Mouse (Mus musculus): Measurements from ENCODE around the gene Tbc1d22a. TPM values are rescaled to one million over a fixed set of nuclear protein-coding genes. Genes with fewer than 3 reads are reported as not detected.
"Not testable (repeated sequence)": the region's sequence is repeated elsewhere in the genome, so short reads cannot be mapped to it uniquely, and the experiment has no call there.

The Tbc1d22a gene
- polyA plus RNA-seq, 1 experiment from 2014 or later: 13.8 TPM

DNA sequence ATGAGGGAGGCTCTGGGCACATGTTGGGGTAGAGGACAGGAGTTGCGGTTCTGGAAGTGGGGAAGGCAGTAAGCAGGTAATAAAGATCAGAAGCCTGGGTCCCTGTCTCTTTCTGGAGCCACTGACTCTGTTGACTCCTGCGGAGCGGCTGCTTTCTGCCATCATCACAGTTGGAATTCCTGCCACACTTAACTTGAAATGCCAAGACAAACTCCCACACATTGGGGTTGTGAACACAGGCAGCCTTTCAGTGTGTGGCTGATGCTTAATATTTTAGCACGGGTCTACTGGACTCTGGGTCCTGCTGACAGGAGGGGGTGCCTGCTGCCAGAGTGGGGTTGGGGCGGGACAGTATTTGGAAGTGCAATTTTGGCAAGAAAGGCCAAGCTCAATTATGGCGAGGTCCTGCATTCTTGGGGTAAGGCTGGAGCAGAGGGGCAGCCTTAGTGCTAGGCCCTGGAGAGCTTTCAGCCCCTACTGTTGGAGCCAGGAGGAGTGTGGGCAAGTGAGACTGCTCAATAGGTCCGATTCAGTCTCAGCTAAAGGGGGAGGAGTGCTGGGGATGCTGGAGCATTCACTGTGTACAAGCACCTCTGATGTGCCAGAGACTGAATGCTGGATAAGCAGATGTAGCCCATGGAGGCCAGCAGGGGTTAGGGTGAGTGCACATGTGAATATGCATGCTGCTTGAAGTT lies 5.4 kb downstream of the Tbc1d22a start:
- 0 out of 2 replicates have a peak overlapping the region, but pooled peaks have one; percentile 18 for H3K9ac ChIP-seq
- WGBS: 78% methylated on average over 7 of the region's 7 CpGs
- H3K4me3 ChIP-seq: no peak overlapping the region
- no peak overlapping the region for H3K27ac ChIP-seq
- no peak for ATAC-seq (ENCODE audit: low FRiP score)
- peaks cover 8% of the 10 kb centered on the region for H3K4me1 ChIP-seq
- H3K36me3 ChIP-seq: no peaks in the 10 kb centered on the region
- H3K4me2 ChIP-seq (replicated peaks): no peak overlapping the region
- H3K9me3 ChIP-seq (replicated peaks): no peaks in the 10 kb centered on the region
- no peaks in the 10 kb centered on the region for H3K27me3 ChIP-seq

DNA sequence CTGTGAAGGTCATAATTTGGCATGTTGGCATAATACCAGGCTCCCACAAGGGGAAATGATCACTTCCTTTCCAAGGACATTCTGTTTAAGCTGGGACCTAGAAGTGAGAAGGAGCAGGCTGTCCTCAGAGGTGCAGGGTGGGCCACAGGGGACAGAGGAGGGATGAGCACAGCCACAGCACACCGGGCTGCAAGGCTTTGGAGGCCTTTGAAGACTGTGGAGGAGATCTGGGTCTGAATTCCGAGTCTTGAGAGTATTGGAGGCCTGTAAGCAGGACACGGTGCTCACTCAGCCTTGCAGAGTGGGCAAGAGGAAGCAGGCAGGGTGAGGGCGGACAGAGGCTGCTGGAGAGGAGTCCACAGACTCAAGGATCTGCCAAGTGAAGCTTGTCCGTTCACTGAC lies 6.0 kb downstream of the Tbc1d22a start:
- Histone ChIP-seq H3K4me3 (no peak overlapping the region), H3K9ac (no peak overlapping the region), H3K36me3 (no peaks in the 10 kb centered on the region), H3K4me1 (peaks cover 3% of the 10 kb centered on the region; the same call in 1 of the 2 replicates), H3K27ac (no peak overlapping the region), H3K27me3 (no peaks in the 10 kb centered on the region), H3K9me3 (replicated peaks) (no peaks in the 10 kb centered on the region), H3K4me2 (replicated peaks) (no peak overlapping the region)
- WGBS: 90% methylated on average over 5 of the region's 5 CpGs
- no peak for ATAC-seq (ENCODE audit: low FRiP score)

- Histone ChIP-seq H3K27ac (no peak overlapping the region), H3K4me3 (no peak overlapping the region), H3K36me3 (no peaks in the 10 kb centered on the region), H3K9ac (no peak overlapping the region), H3K4me2 (replicated peaks) (no peak overlapping the region), H3K4me1 (no peaks in the 10 kb centered on the region), H3K27me3 (no peaks in the 10 kb centered on the region), H3K9me3 (replicated peaks) (no peaks in the 10 kb centered on the region)
- WGBS: 83% methylated on average over 4 of the region's 4 CpGs
- ATAC-seq (ENCODE audit: low FRiP score): no peak
Observed at GRCm38 (mm10) chr15:86220715-86221114, 6.5 kb downstream of the Tbc1d22a start.

GRCm38 (mm10) chr15:86221369-86221768 lies 7.1 kb downstream of the Tbc1d22a start:
- Histone ChIP-seq H3K36me3 (no peaks in the 10 kb centered on the region), H3K4me1 (no peaks in the 10 kb centered on the region), H3K9me3 (replicated peaks) (no peaks in the 10 kb centered on the region), H3K4me2 (replicated peaks) (no peak overlapping the region), H3K9ac (no peak overlapping the region), H3K27me3 (no peaks in the 10 kb centered on the region), H3K27ac (no peak overlapping the region), H3K4me3 (no peak overlapping the region)
- 70% methylated on average over 4 of the region's 4 CpGs for WGBS
- no peak for ATAC-seq (ENCODE audit: low FRiP score)

GRCm38 (mm10) chr15:86221901-86222300 lies 7.6 kb downstream of the Tbc1d22a start:
- H3K9me3 ChIP-seq (replicated peaks); H3K36me3 ChIP-seq; H3K27me3 ChIP-seq; H3K9ac ChIP-seq; H3K4me1 ChIP-seq; H3K4me2 ChIP-seq (replicated peaks); H3K27ac ChIP-seq; ATAC-seq (ENCODE audit: low FRiP score); H3K4me3 ChIP-seq: not testable (repeated sequence)
- 89% methylated on average over 11 of the region's 11 CpGs for WGBS

GRCm38 (mm10) chr15:86224972-86225551 lies 10.8 kb downstream of the Tbc1d22a start:
- Histone ChIP-seq H3K27me3 (no peaks in the 10 kb centered on the region), H3K4me2 (replicated peaks) (no peak overlapping the region), H3K27ac (no peak overlapping the region), H3K36me3 (no peaks in the 10 kb centered on the region), H3K4me3 (no peak overlapping the region), H3K9me3 (replicated peaks) (no peaks in the 10 kb centered on the region), H3K4me1 (0 out of 2 replicates have a peak, but pooled peaks cover 2% of the 10 kb centered on the region), H3K9ac (no peak overlapping the region)
- ATAC-seq (ENCODE audit: low FRiP score): no peak
- 87% methylated on average over 7 of the region's 7 CpGs for WGBS

DNA sequence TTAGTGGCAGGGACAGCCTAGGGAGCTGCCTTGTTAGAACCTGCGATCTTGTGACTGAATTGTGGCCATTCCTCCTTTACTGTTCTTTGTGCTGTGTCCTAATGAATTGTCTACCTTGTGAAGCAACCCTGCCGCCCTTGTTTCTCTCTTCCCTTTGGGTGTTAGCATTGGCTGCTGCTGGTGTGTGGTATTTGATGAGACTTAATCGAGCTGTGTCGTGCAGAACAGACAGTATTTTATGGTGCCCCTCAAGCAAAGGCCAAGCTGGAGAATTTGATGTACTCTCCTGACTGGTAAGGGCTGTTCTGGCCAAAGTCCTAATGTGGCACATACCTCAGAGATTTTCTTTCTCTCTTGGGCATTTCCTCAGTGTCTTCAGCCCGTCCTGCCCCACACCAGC lies 12.0 kb downstream of the Tbc1d22a start:
- ATAC-seq (ENCODE audit: low FRiP score): no peak
- Histone ChIP-seq H3K27ac (no peak overlapping the region), H3K4me2 (replicated peaks) (no peak overlapping the region), H3K9me3 (replicated peaks) (no peaks in the 10 kb centered on the region), H3K4me1 (peaks cover 2% of the 10 kb centered on the region; the same call in 1 of the 2 replicates), H3K27me3 (no peaks in the 10 kb centered on the region), H3K9ac (no peak overlapping the region), H3K4me3 (no peak overlapping the region), H3K36me3 (no peaks in the 10 kb centered on the region)
- WGBS: 88% methylated on average over 5 of the region's 5 CpGs

- WGBS: 78% methylated on average over 2 of the region's 2 CpGs
- Histone ChIP-seq H3K27me3 (no peaks in the 10 kb centered on the region), H3K9me3 (replicated peaks) (no peaks in the 10 kb centered on the region), H3K4me3 (no peak overlapping the region), H3K27ac (no peak overlapping the region), H3K4me1 (peaks cover 8% of the 10 kb centered on the region), H3K9ac (no peak overlapping the region), H3K4me2 (replicated peaks) (no peak overlapping the region), H3K36me3 (no peaks in the 10 kb centered on the region)
- no peak for ATAC-seq (ENCODE audit: low FRiP score)
Observed at GRCm38 (mm10) chr15:86226968-86227367, 12.7 kb downstream of the Tbc1d22a start.

GRCm38 (mm10) chr15:86228186-86228585 lies 13.9 kb downstream of the Tbc1d22a start:
- ATAC-seq (ENCODE audit: low FRiP score): no peak
- no peak overlapping the region for H3K4me3 ChIP-seq
- WGBS: 49% methylated on average over 3 of the region's 3 CpGs
- H3K27me3 ChIP-seq: no peaks in the 10 kb centered on the region
- no peak overlapping the region for H3K27ac ChIP-seq
- H3K9ac ChIP-seq: no peak overlapping the region
- H3K36me3 ChIP-seq: no peaks in the 10 kb centered on the region
- peaks cover 11% of the 10 kb centered on the region for H3K4me1 ChIP-seq
- no peak overlapping the region for H3K4me2 ChIP-seq (replicated peaks)
- H3K9me3 ChIP-seq (replicated peaks): no peaks in the 10 kb centered on the region

GRCm38 (mm10) chr15:86229088-86229487 lies 14.8 kb downstream of the Tbc1d22a start:
- no peak for ATAC-seq (ENCODE audit: low FRiP score)
- Histone ChIP-seq H3K4me2 (replicated peaks) (no peak overlapping the region), H3K27me3 (no peaks in the 10 kb centered on the region), H3K4me1 (peaks cover 11% of the 10 kb centered on the region), H3K9ac (no peak overlapping the region), H3K9me3 (replicated peaks) (no peaks in the 10 kb centered on the region), H3K4me3 (no peak overlapping the region), H3K36me3 (no peaks in the 10 kb centered on the region), H3K27ac (no peak overlapping the region)
- 90% methylated on average over 8 of the region's 8 CpGs for WGBS

- H3K4me1 ChIP-seq: peaks cover 11% of the 10 kb centered on the region
- no peak overlapping the region for H3K4me3 ChIP-seq
- no peaks in the 10 kb centered on the region for H3K27me3 ChIP-seq
- H3K9me3 ChIP-seq (replicated peaks): no peaks in the 10 kb centered on the region
- no peaks in the 10 kb centered on the region for H3K36me3 ChIP-seq
- no peak overlapping the region for H3K4me2 ChIP-seq (replicated peaks)
- H3K27ac ChIP-seq: no peak overlapping the region
- H3K9ac ChIP-seq: no peak overlapping the region
- WGBS: 81% methylated on average over 11 of the region's 11 CpGs
- no peak for ATAC-seq (ENCODE audit: low FRiP score)
Observed at GRCm38 (mm10) chr15:86229623-86230022, 15.4 kb downstream of the Tbc1d22a start.

DNA sequence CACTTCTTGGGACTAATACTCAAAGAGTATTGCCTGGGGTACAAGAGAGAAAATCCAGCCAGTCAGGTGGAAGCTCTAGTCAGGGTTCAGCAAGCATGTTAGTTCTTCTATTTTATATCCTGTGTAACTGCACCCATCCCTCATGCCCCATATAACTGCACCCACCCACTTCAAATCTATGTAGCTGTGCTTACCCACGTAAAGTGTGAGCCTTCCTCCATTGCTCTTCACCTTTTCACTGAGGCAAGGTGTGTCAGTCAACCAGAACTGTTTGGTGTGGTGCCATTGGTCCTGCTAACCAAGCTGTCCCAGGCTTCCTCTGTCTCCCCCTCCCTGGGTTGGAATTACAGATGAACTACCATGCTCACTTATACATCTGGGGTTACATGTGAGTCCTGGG lies 16.9 kb downstream of the Tbc1d22a start:
- no peaks in the 10 kb centered on the region for H3K9me3 ChIP-seq (replicated peaks)
- H3K27ac ChIP-seq: no peak overlapping the region
- 100% methylated on average over 1 of the region's 1 CpGs for WGBS
- H3K27me3 ChIP-seq: no peaks in the 10 kb centered on the region
- no peak overlapping the region for H3K9ac ChIP-seq
- H3K4me3 ChIP-seq: no peak overlapping the region
- no peak for ATAC-seq (ENCODE audit: low FRiP score)
- H3K4me1 ChIP-seq: peaks cover 11% of the 10 kb centered on the region
- no peaks in the 10 kb centered on the region for H3K36me3 ChIP-seq
- no peak overlapping the region for H3K4me2 ChIP-seq (replicated peaks)
